Mouse (Mus musculus) megakaryocyte, embryonic 14.5 days (primary cell): Measurements from ENCODE around the gene Rsph14. TPM values are rescaled to one million over a fixed set of nuclear protein-coding genes. Genes with fewer than 3 reads are reported as not detected.

Source experiments
- H3K27me3 ChIP-seq: replicated peaks from 2 replicates; pipeline ENCODE3; 2012; ENCODE audit warnings: inconsistent platforms
- H3K36me3 ChIP-seq: replicated peaks from 2 replicates; pipeline ENCODE3; 2012; ENCODE audit warnings: low read length, inconsistent platforms, mixed read lengths
- H3K4me1 ChIP-seq: 2 replicates; pipeline ENCODE4 v1.6.1; 2012; ENCODE audit warnings: inconsistent platforms
- H3K4me3 ChIP-seq: replicated peaks from 2 replicates; pipeline ENCODE3; 2012; ENCODE audit warnings: moderate library complexity, mild to moderate bottlenecking, inconsistent platforms
- H3K9me3 ChIP-seq: 2 replicates; pipeline ENCODE4 v1.6.1; 2012; ENCODE audit warnings: inconsistent platforms
- FLI1 ChIP-seq: IDR thresholded peaks from 2 replicates; pipeline ENCODE4 v1.6.1; 2012; ENCODE audit warnings: low read length, inconsistent platforms, mixed read lengths
- GATA1 ChIP-seq: IDR thresholded peaks from 3 replicates; pipeline ENCODE4 v1.6.1; 2012; ENCODE audit warnings: mixed read lengths, low read length, inconsistent platforms, borderline replicate concordance
- polyA plus RNA-seq: library from polyadenylated mRNA; stranded (reverse); fragments of >175 nt; gene quantifications from 2 replicates; pipeline ENCODE4 v1.2.3, GENCODE M21; 2012; ENCODE audit warnings: low replicate concordance; ENCODE audit not compliant: insufficient read depth

Gene Rsph14
- polyA plus RNA-seq, 1 experiment = not detected

GRCm38 (mm10) chr10:75062621-75063020 lies 30.2 kb upstream of the Rsph14 start:
- H3K4me3 ChIP-seq = peak overlapping the region; percentile 92
- H3K27me3 ChIP-seq = no peaks in the 10 kb centered on the region
- H3K9me3 ChIP-seq = no peaks in the 10 kb centered on the region
- peaks cover 88% of the 10 kb centered on the region for H3K4me1 ChIP-seq
- TF ChIP-seq GATA1 (no peak), FLI1 (no peak)
- peaks cover 48% of the 10 kb centered on the region for H3K36me3 ChIP-seq

DNA sequence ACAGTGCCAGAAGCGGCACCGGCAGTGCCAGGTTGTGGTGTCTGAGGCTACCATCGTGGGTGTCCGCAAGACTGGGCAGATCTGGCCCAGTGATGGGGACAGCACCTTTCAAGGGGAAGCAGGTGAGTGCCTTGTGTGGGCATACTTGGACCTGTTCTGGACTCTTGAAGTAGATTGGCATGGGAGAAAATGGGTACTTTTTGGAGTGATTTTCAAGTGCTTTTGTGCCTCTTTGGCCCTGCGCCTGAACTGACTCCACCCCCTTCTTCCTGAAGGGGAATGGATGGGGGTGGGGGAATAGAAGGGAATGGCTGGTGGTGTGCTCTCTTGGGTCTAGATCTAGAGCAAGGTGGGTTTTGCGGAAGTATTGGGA lies 29.8 kb upstream of the Rsph14 start:
- peaks cover 88% of the 10 kb centered on the region for H3K4me1 ChIP-seq
- TF ChIP-seq FLI1 (no peak), GATA1 (no peak)
- H3K27me3 ChIP-seq = no peaks in the 10 kb centered on the region
- peak overlapping the region; percentile 92 for H3K4me3 ChIP-seq
- no peaks in the 10 kb centered on the region for H3K9me3 ChIP-seq
- peaks cover 44% of the 10 kb centered on the region for H3K36me3 ChIP-seq

DNA sequence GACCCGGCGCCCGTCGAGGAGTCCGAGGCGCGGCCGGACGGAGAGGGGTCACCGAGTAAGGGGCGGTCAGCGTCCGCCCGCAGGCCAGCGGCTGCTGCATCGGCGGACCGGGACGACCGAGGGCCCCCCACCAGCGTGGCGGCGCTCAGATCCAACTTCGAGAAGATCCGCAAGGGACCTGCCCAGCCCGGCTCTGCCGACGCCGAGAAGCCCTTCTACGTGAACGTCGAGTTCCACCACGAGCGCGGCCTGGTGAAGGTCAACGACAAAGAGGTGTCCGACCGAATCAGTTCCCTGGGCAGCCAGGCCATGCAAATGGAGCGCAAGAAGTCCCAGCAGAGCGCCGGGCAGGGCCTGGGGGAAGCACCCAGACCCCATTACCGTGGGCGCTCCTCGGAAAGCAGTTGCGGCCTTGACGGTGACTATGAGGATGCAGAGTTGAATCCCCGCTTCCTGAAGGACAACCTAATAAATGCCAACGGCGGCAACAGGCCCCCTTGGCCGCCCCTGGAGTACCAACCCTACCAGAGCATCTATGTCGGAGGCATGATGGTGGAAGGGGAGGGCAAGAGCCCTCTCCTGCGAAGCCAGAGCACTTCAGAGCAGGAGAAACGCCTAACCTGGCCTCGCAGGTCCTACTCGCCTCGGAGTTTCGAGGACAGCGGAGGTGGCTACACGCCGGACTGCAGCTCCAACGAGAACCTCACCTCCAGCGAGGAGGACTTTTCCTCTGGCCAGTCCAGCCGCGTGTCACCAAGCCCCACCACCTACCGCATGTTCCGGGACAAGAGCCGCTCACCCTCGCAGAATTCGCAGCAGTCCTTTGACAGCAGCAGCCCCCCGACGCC lies 29.2 kb upstream of the Rsph14 start:
- no peak for TF ChIP-seq GATA1
- TF ChIP-seq FLI1 = no peak
- Histone ChIP-seq H3K36me3 (peaks cover 40% of the 10 kb centered on the region), H3K4me1 (peaks cover 90% of the 10 kb centered on the region), H3K4me3 (peak overlapping the region; percentile 92), H3K27me3 (no peaks in the 10 kb centered on the region), H3K9me3 (no peaks in the 10 kb centered on the region)

DNA sequence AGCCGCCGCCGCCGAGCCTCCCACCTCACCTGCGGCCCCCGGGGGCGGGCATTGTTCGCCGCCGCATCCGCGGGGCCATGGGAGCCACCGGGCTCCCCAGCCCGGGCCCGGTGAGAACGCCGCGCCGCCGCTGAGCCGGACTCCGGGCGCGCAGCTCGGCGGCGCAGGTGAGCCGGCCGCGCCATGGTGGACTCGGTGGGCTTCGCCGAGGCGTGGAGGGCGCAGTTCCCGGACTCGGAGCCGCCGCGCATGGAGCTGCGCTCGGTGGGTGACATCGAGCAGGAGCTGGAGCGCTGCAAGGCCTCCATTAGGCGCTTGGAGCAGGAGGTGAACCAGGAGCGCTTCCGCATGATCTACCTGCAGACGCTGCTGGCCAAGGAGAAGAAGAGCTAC lies 28.5 kb upstream of the Rsph14 start:
- Histone ChIP-seq H3K36me3 (peaks cover 35% of the 10 kb centered on the region), H3K27me3 (no peaks in the 10 kb centered on the region), H3K4me3 (peak overlapping the region; percentile 92), H3K4me1 (peaks cover 90% of the 10 kb centered on the region), H3K9me3 (no peaks in the 10 kb centered on the region)
- no peak for TF ChIP-seq GATA1
- TF ChIP-seq FLI1 = no peak

- TF ChIP-seq FLI1 = no peak
- Histone ChIP-seq H3K4me1 (peaks cover 90% of the 10 kb centered on the region), H3K36me3 (peaks cover 30% of the 10 kb centered on the region), H3K4me3 (peak within 1 kb of the TSS; percentile 92), H3K9me3 (no peaks in the 10 kb centered on the region), H3K27me3 (no peaks in the 10 kb centered on the region)
These were observed 27.9 kb upstream of the Rsph14 start, which contains the start of gene Bcr for GRCm38 (mm10) chr10:75060217-75060842. TSS of gene Bcr (plus strand) at chr10:75060592.

DNA sequence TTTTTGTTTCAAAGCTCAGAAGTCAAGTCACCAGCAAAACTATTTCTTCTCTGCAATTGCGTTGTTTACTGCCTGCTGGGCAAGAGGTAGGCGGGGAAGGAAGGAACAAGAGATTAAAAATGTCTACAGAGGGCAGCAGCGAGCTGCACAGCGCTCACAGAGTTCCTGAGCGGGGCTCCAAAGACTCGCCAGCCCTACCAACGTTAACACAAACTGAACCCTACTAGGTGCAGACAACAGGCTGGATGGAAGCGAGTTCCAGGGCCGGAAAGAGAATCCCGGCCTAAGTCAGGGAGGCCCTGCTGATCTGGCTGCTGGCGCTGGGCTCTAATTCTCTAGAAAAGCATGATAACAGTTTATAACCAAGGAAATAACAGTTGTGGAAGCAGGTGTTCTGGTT lies 27.0 kb upstream of the Rsph14 start:
- TF ChIP-seq GATA1 = no peak
- no peak for TF ChIP-seq FLI1
- Histone ChIP-seq H3K27me3 (no peaks in the 10 kb centered on the region), H3K9me3 (no peaks in the 10 kb centered on the region), H3K36me3 (peaks cover 20% of the 10 kb centered on the region), H3K4me1 (peaks cover 90% of the 10 kb centered on the region), H3K4me3 (peak overlapping the region; percentile 92)

GRCm38 (mm10) chr10:75058761-75059395 lies 26.5 kb upstream of the Rsph14 start:
- H3K4me3 ChIP-seq = peak overlapping the region; percentile 92
- peaks cover 90% of the 10 kb centered on the region for H3K4me1 ChIP-seq
- H3K27me3 ChIP-seq = no peaks in the 10 kb centered on the region
- no peaks in the 10 kb centered on the region for H3K9me3 ChIP-seq
- H3K36me3 ChIP-seq = peaks cover 17% of the 10 kb centered on the region
- TF ChIP-seq GATA1 (no peak), FLI1 (no peak)

DNA sequence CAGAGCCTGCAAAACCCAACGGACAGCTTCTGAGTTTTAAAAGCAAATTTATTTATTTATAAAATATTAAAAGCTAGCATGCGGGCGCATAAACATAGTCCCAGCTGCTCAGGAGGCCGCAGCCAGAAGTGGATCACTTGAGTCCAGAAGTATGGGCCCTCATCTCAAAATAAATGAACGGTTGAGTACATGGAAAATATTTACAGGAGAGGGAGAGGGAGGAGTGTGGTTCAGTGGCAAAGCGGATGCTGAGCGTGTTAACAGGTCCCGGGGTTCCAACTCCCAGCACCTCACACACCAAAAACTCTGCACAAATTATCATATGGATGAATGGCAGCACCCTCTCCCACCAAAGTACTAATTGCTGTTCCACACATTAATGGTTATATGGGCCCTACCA lies 25.9 kb upstream of the Rsph14 start:
- no peaks in the 10 kb centered on the region for H3K9me3 ChIP-seq
- peaks cover 90% of the 10 kb centered on the region for H3K4me1 ChIP-seq
- peaks cover 4% of the 10 kb centered on the region for H3K27me3 ChIP-seq
- TF ChIP-seq GATA1 (no peak), FLI1 (no peak)
- peaks cover 11% of the 10 kb centered on the region for H3K36me3 ChIP-seq
- no peak overlapping the region for H3K4me3 ChIP-seq

DNA sequence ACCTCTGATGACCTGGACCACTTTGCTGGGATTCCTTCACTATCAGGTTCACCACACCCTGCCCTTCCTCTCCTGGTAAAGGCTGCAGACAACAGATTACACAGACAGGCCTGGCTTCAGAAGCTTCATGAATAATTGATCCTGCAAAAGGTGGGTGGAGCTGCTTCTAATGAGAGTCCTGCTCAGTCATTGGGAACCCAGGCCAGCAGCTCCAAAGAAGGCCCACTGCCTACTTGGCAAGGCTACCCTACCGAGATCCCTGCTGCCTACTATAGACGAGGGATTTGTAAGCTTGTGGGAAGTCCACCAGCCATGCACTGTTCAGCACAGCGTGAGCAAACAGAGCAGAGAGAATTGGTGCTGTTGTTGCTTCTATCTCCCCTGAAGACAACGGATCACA lies 23.9 kb upstream of the Rsph14 start:
- Histone ChIP-seq H3K27me3 (peaks cover 21% of the 10 kb centered on the region), H3K9me3 (no peaks in the 10 kb centered on the region), H3K4me1 (peaks cover 82% of the 10 kb centered on the region), H3K36me3 (peaks cover 5% of the 10 kb centered on the region), H3K4me3 (no peak overlapping the region)
- no peak for TF ChIP-seq GATA1
- TF ChIP-seq FLI1 = no peak

GRCm38 (mm10) chr10:75055672-75056071 lies 23.3 kb upstream of the Rsph14 start:
- H3K9me3 ChIP-seq = no peaks in the 10 kb centered on the region
- peaks cover 86% of the 10 kb centered on the region for H3K4me1 ChIP-seq
- no peak for TF ChIP-seq GATA1
- no peak for TF ChIP-seq FLI1
- H3K27me3 ChIP-seq = peaks cover 27% of the 10 kb centered on the region
- H3K36me3 ChIP-seq = peaks cover 9% of the 10 kb centered on the region
- H3K4me3 ChIP-seq = peak overlapping the region; percentile 60
